Mouse (Mus musculus): ENCODE results near the gene Garnl3.

The Garnl3 gene

GRCm38 (mm10) chr2:33089356-33090032, 42.0 kb downstream of the Garnl3 start:
- no peak for DNase-seq (ENCODE audit: extremely low spot score, low read depth, low spot score)

- DNase-seq (ENCODE audit: extremely low spot score, low read depth, low spot score), result no peak
Observed at GRCm38 (mm10) chr2:33086671-33087363, 44.6 kb downstream of the Garnl3 start.

GRCm38 (mm10) chr2:33086016-33086596, 45.3 kb downstream of the Garnl3 start:
- no peak for DNase-seq (ENCODE audit: extremely low spot score, low read depth, low spot score)

- DNase-seq (ENCODE audit: extremely low spot score, low read depth, low spot score), result no peak
Observed at GRCm38 (mm10) chr2:33084221-33084620, 47.2 kb downstream of the Garnl3 start.

GRCm38 (mm10) chr2:33080166-33080565, 51.3 kb downstream of the Garnl3 start:
- no peak for DNase-seq (ENCODE audit: extremely low spot score, low read depth, low spot score)

GRCm38 (mm10) chr2:33077252-33077651, 54.2 kb downstream of the Garnl3 start:
- no peak for DNase-seq (ENCODE audit: extremely low spot score, low read depth, low spot score)

GRCm38 (mm10) chr2:33074931-33075330, 56.5 kb downstream of the Garnl3 start:
- no peak for DNase-seq (ENCODE audit: extremely low spot score, low read depth, low spot score)

- DNase-seq (ENCODE audit: extremely low spot score, low read depth, low spot score), result no peak
Observed at GRCm38 (mm10) chr2:33074188-33074587, 57.3 kb downstream of the Garnl3 start.

GRCm38 (mm10) chr2:33072333-33072732, 59.1 kb downstream of the Garnl3 start:
- no peak for DNase-seq (ENCODE audit: extremely low spot score, low read depth, low spot score)

- DNase-seq (ENCODE audit: extremely low spot score, low read depth, low spot score), result no peak
Observed at GRCm38 (mm10) chr2:33065610-33066009, 65.8 kb downstream of the Garnl3 start.

- DNase-seq (ENCODE audit: extremely low spot score, low read depth, low spot score), result no peak
Observed at GRCm38 (mm10) chr2:33062744-33063143, 68.7 kb downstream of the Garnl3 start.

- no peak for DNase-seq (ENCODE audit: extremely low spot score, low read depth, low spot score)
Observed at GRCm38 (mm10) chr2:33058926-33059325, 72.5 kb downstream of the Garnl3 start.

GRCm38 (mm10) chr2:33057514-33057913, 73.9 kb downstream of the Garnl3 start:
- DNase-seq (ENCODE audit: extremely low spot score, low read depth, low spot score), result no peak

GRCm38 (mm10) chr2:33053966-33054365, 77.5 kb downstream of the Garnl3 start:
- DNase-seq (ENCODE audit: extremely low spot score, low read depth, low spot score), result no peak

- no peak for DNase-seq (ENCODE audit: extremely low spot score, low read depth, low spot score)
Observed at GRCm38 (mm10) chr2:33047360-33047759, 84.1 kb downstream of the Garnl3 start.

- DNase-seq (ENCODE audit: extremely low spot score, low read depth, low spot score), result no peak
Observed at GRCm38 (mm10) chr2:33046919-33047318, 84.5 kb downstream of the Garnl3 start.

GRCm38 (mm10) chr2:33045899-33046298, 85.6 kb downstream of the Garnl3 start:
- DNase-seq (ENCODE audit: extremely low spot score, low read depth, low spot score), result no peak

- no peak for DNase-seq (ENCODE audit: extremely low spot score, low read depth, low spot score)
Observed at GRCm38 (mm10) chr2:33042781-33043180, 88.7 kb downstream of the Garnl3 start.

GRCm38 (mm10) chr2:33041571-33041970, 89.9 kb downstream of the Garnl3 start:
- no peak for DNase-seq (ENCODE audit: extremely low spot score, low read depth, low spot score)

GRCm38 (mm10) chr2:33037429-33037828, 94.0 kb downstream of the Garnl3 start:
- no peak for DNase-seq (ENCODE audit: extremely low spot score, low read depth, low spot score)

- DNase-seq (ENCODE audit: extremely low spot score, low read depth, low spot score), result no peak
Observed at GRCm38 (mm10) chr2:33035297-33035696, 96.2 kb downstream of the Garnl3 start.

- DNase-seq (ENCODE audit: extremely low spot score, low read depth, low spot score), result no peak
Observed at GRCm38 (mm10) chr2:33033281-33033680, 98.2 kb downstream of the Garnl3 start.

All from hindlimb bud, embryonic 11.5 days (tissue).